Mouse (Mus musculus) hindbrain, embryonic 11.5 days (tissue): ENCODE measurements around the gene Gemin7. TPM values are rescaled to one million over a fixed set of nuclear protein-coding genes. Genes with fewer than 3 reads are reported as not detected.

Experiments
- ATAC-seq: fragments of 200-750 bp; cut with Nextera tagmentation; 2 replicates; pipeline ENCODE4 v1.8.0; 2017; ENCODE audit warnings: mild to moderate bottlenecking, moderate TSS enrichment, moderate library complexity; ENCODE audit not compliant: low FRiP score
- DNase-seq: peaks from one replicate; pipeline ENCODE4 v3.0.0-alpha.2; 2015; ENCODE audit warnings: low spot score
- H3K27ac ChIP-seq: fragments of 300-500 bp; sonication (generic); 2 replicates; pipeline ENCODE4 v1.5.1; 2014; ENCODE audit warnings: mild to moderate bottlenecking, low read depth, low read length
- H3K27me3 ChIP-seq: fragments of 300-500 bp; sonication (generic); 2 replicates; pipeline ENCODE4 v1.6.1; 2014; ENCODE audit warnings: mild to moderate bottlenecking, low read length, moderate library complexity, mixed read lengths; ENCODE audit not compliant: control insufficient read depth, insufficient read depth
- H3K36me3 ChIP-seq: fragments of 300-500 bp; sonication (generic); 2 replicates; pipeline ENCODE4 v1.6.1; 2014; ENCODE audit warnings: mild to moderate bottlenecking, low read length, moderate library complexity, mixed read lengths; ENCODE audit not compliant: control insufficient read depth, insufficient read depth
- H3K4me1 ChIP-seq: fragments of 300-500 bp; sonication (generic); replicated peaks from 2 replicates; pipeline ENCODE4 v1.6.1; 2014; ENCODE audit warnings: low read length, mixed read lengths; ENCODE audit not compliant: control insufficient read depth, insufficient read depth
- H3K4me2 ChIP-seq: fragments of 300-500 bp; sonication (generic); replicated peaks from 2 replicates; pipeline ENCODE4 v1.6.1; 2014; ENCODE audit warnings: mild to moderate bottlenecking, low read depth, low read length
- H3K4me3 ChIP-seq: fragments of 300-500 bp; sonication (generic); 2 replicates; pipeline ENCODE4 v1.5.1; 2014; ENCODE audit warnings: low read depth, low read length
- H3K9ac ChIP-seq: fragments of 300-500 bp; sonication (generic); 2 replicates; pipeline ENCODE4 v1.6.1; 2014; ENCODE audit warnings: low read depth, low read length
- H3K9me3 ChIP-seq: fragments of 300-500 bp; sonication (generic); 2 replicates; pipeline ENCODE4 v1.6.1; 2016; ENCODE audit warnings: low read length; ENCODE audit not compliant: control insufficient read depth
- WGBS: fragments of 180-500 bp; shearing (Covaris S2); extraction: QIAGEN DNeasy Blood & Tissue Kit; methylation state at CpG from one replicate; pipeline ENCODE4 v1.1.7; 2014; 5-methylcytosine and 5-hydroxymethylcytosine counted together
- polyA plus RNA-seq: library from polyadenylated mRNA; unstranded; fragments of >200 nt; fragmentation: Nextera tagmentation; extraction: Ambion mirVana; gene quantifications from 2 replicates; pipeline ENCODE4 v1.2.1, GENCODE M21; 2014

The Gemin7 gene
- polyA plus RNA-seq, 1 experiment from 2014 or later, result 173 TPM

GRCm38 (mm10) chr7:19586269-19586668 is 8.9 kb upstream of the Gemin7 start:
- Histone ChIP-seq H3K4me1 (no peaks in the 10 kb centered on the region), H3K27me3 (no peaks in the 10 kb centered on the region), H3K4me3 (no peak overlapping the region), H3K9me3 (no peaks in the 10 kb centered on the region), H3K4me2 (no peak overlapping the region), H3K36me3 (peaks cover 46% of the 10 kb centered on the region), H3K9ac (no peak overlapping the region), H3K27ac (no peak overlapping the region)
- 67% methylated on average over 46 of the region's 46 CpGs for WGBS
- DNase-seq, result no peak
- no peak for ATAC-seq

- WGBS, result 89% methylated on average over 8 of the region's 8 CpGs
- DNase-seq (no peak), ATAC-seq (no peak)
- H3K9ac ChIP-seq, result no peak overlapping the region
- H3K4me3 ChIP-seq, result no peak overlapping the region
- H3K9me3 ChIP-seq, result no peaks in the 10 kb centered on the region
- H3K27ac ChIP-seq, result no peak overlapping the region
- peaks cover 10% of the 10 kb centered on the region; the same call in 1 of the 2 replicates for H3K4me1 ChIP-seq
- peaks cover 20% of the 10 kb centered on the region for H3K36me3 ChIP-seq
- H3K27me3 ChIP-seq, result peaks cover 37% of the 10 kb centered on the region
- H3K4me2 ChIP-seq, result no peak overlapping the region
Measured at GRCm38 (mm10) chr7:19580634-19581033, 3.2 kb upstream of the Gemin7 start.

GRCm38 (mm10) chr7:19579751-19580150 is 2.4 kb upstream of the Gemin7 start:
- Histone ChIP-seq H3K4me2 (no peak overlapping the region), H3K27me3 (peaks cover 40% of the 10 kb centered on the region), H3K36me3 (peaks cover 19% of the 10 kb centered on the region)

GRCm38 (mm10) chr7:19578436-19578835 is 1.0 kb upstream of the Gemin7 start:
- Histone ChIP-seq H3K4me1 (peaks cover 10% of the 10 kb centered on the region; the same call in 1 of the 2 replicates), H3K36me3 (peaks cover 7% of the 10 kb centered on the region), H3K27me3 (peaks cover 40% of the 10 kb centered on the region), H3K9ac (no peak overlapping the region), H3K4me2 (no peak overlapping the region), H3K4me3 (no peak overlapping the region), H3K9me3 (no peaks in the 10 kb centered on the region), H3K27ac (no peak overlapping the region)
- WGBS, result 58% methylated on average over 4 of the region's 4 CpGs
- ATAC-seq, result no peak
- no peak for DNase-seq

More at GRCm38 (mm10) chr7:19579751-19580150, 2.4 kb upstream of the Gemin7 start:
- DNase-seq (no peak), ATAC-seq (no peak)
- H3K9me3 ChIP-seq, result no peaks in the 10 kb centered on the region
- peak overlapping the region; percentile 10; the same call in 1 of the 2 replicates for H3K27ac ChIP-seq
- no peak overlapping the region for H3K9ac ChIP-seq
- H3K4me1 ChIP-seq, result peaks cover 10% of the 10 kb centered on the region; the same call in 1 of the 2 replicates
- no peak overlapping the region for H3K4me3 ChIP-seq
- WGBS, result 84% methylated on average over 10 of the region's 10 CpGs

GRCm38 (mm10) chr7:19577877-19578414 is 551 bp upstream of the Gemin7 start:
- Histone ChIP-seq H3K4me1 (peaks cover 10% of the 10 kb centered on the region; the same call in 1 of the 2 replicates), H3K9me3 (no peaks in the 10 kb centered on the region), H3K27me3 (peaks cover 40% of the 10 kb centered on the region), H3K4me3 (peak overlapping the region; percentile 12; the same call in 1 of the 2 replicates), H3K4me2 (peak overlapping the region; percentile 44), H3K36me3 (peaks cover 7% of the 10 kb centered on the region; the same call in 1 of the 2 replicates), H3K9ac (no peak overlapping the region), H3K27ac (no peak overlapping the region)
- ATAC-seq (no peak), DNase-seq (peak; percentile 32)
- WGBS, result 22% methylated on average over 10 of the region's 10 CpGs

GRCm38 (mm10) chr7:19575559-19575958 is 1.8 kb downstream of the Gemin7 start:
- peaks cover 40% of the 10 kb centered on the region for H3K27me3 ChIP-seq
- 60% methylated on average over 3 of the region's 3 CpGs for WGBS
- no peak overlapping the region for H3K27ac ChIP-seq
- H3K9ac ChIP-seq, result no peak overlapping the region
- H3K4me2 ChIP-seq, result no peak overlapping the region
- peaks cover 14% of the 10 kb centered on the region; the same call in 1 of the 2 replicates for H3K4me1 ChIP-seq
- ATAC-seq (no peak), DNase-seq (no peak)
- 0 out of 2 replicates have a peak, but pooled peaks cover under 1% of the 10 kb centered on the region for H3K36me3 ChIP-seq
- no peaks in the 10 kb centered on the region for H3K9me3 ChIP-seq
- H3K4me3 ChIP-seq, result no peak overlapping the region

GRCm38 (mm10) chr7:19573776-19574140 is 3.6 kb downstream of the Gemin7 start:
- no peak overlapping the region for H3K27ac ChIP-seq
- DNase-seq, result no peak
- H3K9me3 ChIP-seq, result no peaks in the 10 kb centered on the region
- H3K4me3 ChIP-seq, result peak overlapping the region; percentile 68
- peaks cover 14% of the 10 kb centered on the region; the same call in 1 of the 2 replicates for H3K4me1 ChIP-seq
- H3K36me3 ChIP-seq, result peaks cover 2% of the 10 kb centered on the region; the same call in 1 of the 2 replicates
- WGBS, result 26% methylated on average over 16 of the region's 16 CpGs
- ATAC-seq, result no peak; the same call in 1 of the 2 replicates
- peak overlapping the region; percentile 83 for H3K9ac ChIP-seq
- H3K27me3 ChIP-seq, result peaks cover 32% of the 10 kb centered on the region
- peak overlapping the region; percentile 76 for H3K4me2 ChIP-seq

- peak; percentile 91 for DNase-seq
Measured at GRCm38 (mm10) chr7:19572926-19573775, 4.2 kb downstream of the Gemin7 start.

More at GRCm38 (mm10) chr7:19572926-19573775, 4.2 kb downstream of the Gemin7 start:
- H3K27me3 ChIP-seq, result peaks cover 26% of the 10 kb centered on the region
- peaks cover 5% of the 10 kb centered on the region; the same call in 1 of the 2 replicates for H3K36me3 ChIP-seq
- H3K9ac ChIP-seq, result peak overlapping the region; percentile 83
- H3K27ac ChIP-seq, result peak overlapping the region; percentile 59; the same call in 1 of the 2 replicates
- H3K9me3 ChIP-seq, result no peaks in the 10 kb centered on the region
- H3K4me2 ChIP-seq, result peak overlapping the region; percentile 76
- peak; percentile 84 for ATAC-seq
- peak overlapping the region; percentile 68 for H3K4me3 ChIP-seq
- H3K4me1 ChIP-seq, result peaks cover 14% of the 10 kb centered on the region; the same call in 1 of the 2 replicates
- under 1% methylated on average over 53 of the region's 53 CpGs for WGBS
